Mouse (Mus musculus) forebrain, postnatal 0 days (tissue): Measurements from ENCODE around the gene Olfr1504. TPM values are rescaled to one million over a fixed set of nuclear protein-coding genes. Genes with fewer than 3 reads are reported as not detected.
"Not testable (repeated sequence)": the region's sequence is repeated elsewhere in the genome, so short reads cannot be mapped to it uniquely, and the experiment has no call there.

Source experiments
- ATAC-seq: fragments of 200-750 bp; cut with Nextera tagmentation; 2 replicates; pipeline ENCODE4 v1.8.0; 2017; ENCODE audit warnings: mild to moderate bottlenecking, moderate library complexity
- DNase-seq: peaks from one replicate; pipeline ENCODE4 v3.0.0-alpha.2; 2015
- H3K27ac ChIP-seq: fragments of 300-500 bp; sonication (generic); 2 replicates; pipeline ENCODE4 v1.5.1; 2014; ENCODE audit warnings: low read depth, mild to moderate bottlenecking, antibody characterized with exemption, low read length, moderate library complexity, mixed read lengths
- H3K27me3 ChIP-seq: fragments of 300-500 bp; sonication (generic); 2 replicates; pipeline ENCODE4 v1.6.1; 2014; ENCODE audit warnings: mild to moderate bottlenecking, low read length, mixed read lengths; ENCODE audit not compliant: insufficient read depth
- H3K36me3 ChIP-seq: fragments of 300-500 bp; sonication (generic); 2 replicates; pipeline ENCODE4 v1.6.1; 2014; ENCODE audit warnings: mild to moderate bottlenecking, moderate library complexity; ENCODE audit not compliant: insufficient read depth
- H3K4me1 ChIP-seq: fragments of 300-500 bp; sonication (generic); 2 replicates; pipeline ENCODE4 v1.6.1; 2014; ENCODE audit warnings: antibody characterized with exemption; ENCODE audit not compliant: insufficient read depth
- H3K4me2 ChIP-seq: fragments of 300-500 bp; sonication (generic); 2 replicates; pipeline ENCODE4 v1.6.1; 2014; ENCODE audit warnings: low read depth, mild to moderate bottlenecking, moderate library complexity
- H3K4me3 ChIP-seq: fragments of 300-500 bp; sonication (generic); 2 replicates; pipeline ENCODE4 v1.5.1; 2014; ENCODE audit warnings: low read depth, low read length, mixed read lengths
- H3K9ac ChIP-seq: fragments of 300-500 bp; sonication (generic); 2 replicates; pipeline ENCODE4 v1.6.1; 2014; ENCODE audit warnings: mild to moderate bottlenecking
- H3K9me3 ChIP-seq: fragments of 300-500 bp; sonication (generic); 2 replicates; pipeline ENCODE4 v1.6.1; 2016; ENCODE audit warnings: low read length
- CTCF ChIP-seq: sonication (generic); IDR thresholded peaks from 2 replicates; pipeline ENCODE4 v1.5.1; 2016; ENCODE audit warnings: antibody characterized with exemption, control low read depth, low read depth
- whole genome bisulfite sequencing: fragments of 180-500 bp; shearing (Covaris S2); extraction: QIAGEN DNeasy Blood & Tissue Kit; methylation state at CpG from one replicate; pipeline ENCODE4 v1.1.7; 2014; 5-methylcytosine and 5-hydroxymethylcytosine counted together
- polyA plus RNA-seq: library from polyadenylated mRNA; unstranded; fragments of >200 nt; fragmentation: Nextera tagmentation; extraction: Ambion mirVana; gene quantifications from 2 replicates; pipeline ENCODE4 v1.2.1, GENCODE M21; 2015
- total RNA-seq: library from RNA; depleted of rRNA; stranded (reverse); fragments of >200 nt; gene quantifications from 2 replicates; pipeline ENCODE4 v1.2.3, GENCODE M21; 2014; rRNA removed

The Olfr1504 gene
- total RNA-seq (not detected in 2 replicates), polyA plus RNA-seq (not detected in 2 replicates)

GRCm38 (mm10) chr19:13897828-13898227, at the start of gene Olfr1504:
TSS of gene Olfr1504 (minus strand) at chr19:13897928.
- Histone ChIP-seq H3K4me3 (no peak within 1 kb of the TSS), H3K27ac (no peak within 1 kb of the TSS), H3K36me3 (no peaks in the 10 kb centered on the region), H3K9ac (no peak within 1 kb of the TSS), H3K4me1 (no peaks in the 10 kb centered on the region), H3K9me3 (no peaks in the 10 kb centered on the region), H3K4me2 (no peak within 1 kb of the TSS), H3K27me3 (no peaks in the 10 kb centered on the region)
- no peak for TF ChIP-seq CTCF
- 68% methylated on average over 1 of the region's 1 CpGs for WGBS
- ATAC-seq (no peak), DNase-seq (no peak)

- H3K27me3 ChIP-seq, result no peaks in the 10 kb centered on the region
- no peak within 1 kb of the TSS for H3K4me2 ChIP-seq
- H3K9me3 ChIP-seq, result no peaks in the 10 kb centered on the region
- ATAC-seq (no peak), DNase-seq (no peak)
- no peak for TF ChIP-seq CTCF
- no peak within 1 kb of the TSS for H3K9ac ChIP-seq
- H3K4me3 ChIP-seq, result no peak within 1 kb of the TSS
- no peaks in the 10 kb centered on the region for H3K36me3 ChIP-seq
- no peak within 1 kb of the TSS for H3K27ac ChIP-seq
- H3K4me1 ChIP-seq, result no peaks in the 10 kb centered on the region
- WGBS, result 75% methylated on average over 2 of the region's 2 CpGs
Measured at GRCm38 (mm10) chr19:13913230-13913629, 15.5 kb upstream of the Olfr1504 start, which contains the start of gene Olfr1505. TSS of gene Olfr1505 (plus strand) at chr19:13913530.

GRCm38 (mm10) chr19:13861495-13861894, 36.2 kb downstream of the Olfr1504 start, which contains the start of gene Olfr1502:
TSS of gene Olfr1502 (plus strand) at chr19:13861795.
- Histone ChIP-seq H3K4me2 (no peak within 1 kb of the TSS), H3K9me3 (no peaks in the 10 kb centered on the region), H3K36me3 (no peaks in the 10 kb centered on the region), H3K9ac (no peak within 1 kb of the TSS), H3K27ac (no peak within 1 kb of the TSS), H3K27me3 (no peaks in the 10 kb centered on the region), H3K4me1 (no peaks in the 10 kb centered on the region), H3K4me3 (no peak within 1 kb of the TSS)
- no peak for ATAC-seq
- DNase-seq, result no peak
- TF ChIP-seq CTCF, result no peak
- WGBS, result 96% methylated on average over 1 of the region's 1 CpGs

GRCm38 (mm10) chr19:13850592-13850991, 47.1 kb downstream of the Olfr1504 start, which contains the start of gene Olfr1501:
TSS of gene Olfr1501 (minus strand) at chr19:13850692.
- not testable (repeated sequence) for H3K9me3 ChIP-seq, H3K9ac ChIP-seq, H3K27ac ChIP-seq, DNase-seq, ATAC-seq, H3K4me1 ChIP-seq, H3K27me3 ChIP-seq, H3K36me3 ChIP-seq, H3K4me2 ChIP-seq, H3K4me3 ChIP-seq

Other genes with a start within 250 kb of the Olfr1504 start
- gene Olfr1490, start 246.8 kb downstream of the Olfr1504 start, total RNA-seq, result not detected in 2 replicates
- gene Olfr1490, start 246.8 kb downstream of the Olfr1504 start, polyA plus RNA-seq, result not detected in 2 replicates
- not detected in 2 replicates for gene Olfr1491, start 200.7 kb downstream of the Olfr1504 start, total RNA-seq
- not detected in 2 replicates for gene Olfr1491, start 200.7 kb downstream of the Olfr1504 start, polyA plus RNA-seq
- gene Olfr1493-ps1, start 174.7 kb downstream of the Olfr1504 start, total RNA-seq, result not detected in 2 replicates
- not detected in 2 replicates for gene Olfr1493-ps1, start 174.7 kb downstream of the Olfr1504 start, polyA plus RNA-seq
- gene Olfr1494, start 158.2 kb downstream of the Olfr1504 start, total RNA-seq, result not detected in 2 replicates
- gene Olfr1494, start 158.2 kb downstream of the Olfr1504 start, polyA plus RNA-seq, result not detected in 2 replicates
- gene Olfr1495, start 133.3 kb downstream of the Olfr1504 start, total RNA-seq, result not detected in 2 replicates
- gene Olfr1495, start 133.3 kb downstream of the Olfr1504 start, polyA plus RNA-seq, result not detected in 2 replicates
- gene Olfr1496, start 120.0 kb downstream of the Olfr1504 start, total RNA-seq, result not detected in 2 replicates
- not detected in 2 replicates for gene Olfr1496, start 120.0 kb downstream of the Olfr1504 start, polyA plus RNA-seq
- not detected in 2 replicates for gene Olfr1497, start 99.7 kb downstream of the Olfr1504 start, total RNA-seq
- not detected in 2 replicates for gene Olfr1497, start 99.7 kb downstream of the Olfr1504 start, polyA plus RNA-seq
- not detected in 2 replicates for gene Olfr1499, start 78.5 kb downstream of the Olfr1504 start, total RNA-seq
- not detected in 2 replicates for gene Olfr1499, start 78.5 kb downstream of the Olfr1504 start, polyA plus RNA-seq
- not detected in 2 replicates for gene Olfr1500, start 67.4 kb downstream of the Olfr1504 start, total RNA-seq
- gene Olfr1500, start 67.4 kb downstream of the Olfr1504 start, polyA plus RNA-seq, result not detected in 2 replicates
- not detected in 2 replicates for gene Olfr1501, start 47.2 kb downstream of the Olfr1504 start, total RNA-seq
- gene Olfr1501, start 47.2 kb downstream of the Olfr1504 start, polyA plus RNA-seq, result not detected in 2 replicates
- not detected in 2 replicates for gene Olfr1502, start 36.1 kb downstream of the Olfr1504 start, total RNA-seq
- gene Olfr1502, start 36.1 kb downstream of the Olfr1504 start, polyA plus RNA-seq, result not detected in 2 replicates
- gene Olfr1505, start 15.6 kb upstream of the Olfr1504 start, total RNA-seq, result not detected in 2 replicates
- not detected in 2 replicates for gene Olfr1505, start 15.6 kb upstream of the Olfr1504 start, polyA plus RNA-seq